Mouse (Mus musculus) stomach, postnatal 0 days (tissue): Measurements from ENCODE around the gene Akip1.

ENCODE experiments used
- CTCF ChIP-seq: IDR thresholded peaks from 2 replicates; pipeline ENCODE4 v1.5.1; 2016; ENCODE audit warnings: antibody characterized with exemption, low read depth, mild to moderate bottlenecking, moderate library complexity
- EP300 ChIP-seq: optimal IDR thresholded peaks from 2 replicates; pipeline ENCODE3; 2016; ENCODE audit warnings: antibody characterized with exemption

DNA sequence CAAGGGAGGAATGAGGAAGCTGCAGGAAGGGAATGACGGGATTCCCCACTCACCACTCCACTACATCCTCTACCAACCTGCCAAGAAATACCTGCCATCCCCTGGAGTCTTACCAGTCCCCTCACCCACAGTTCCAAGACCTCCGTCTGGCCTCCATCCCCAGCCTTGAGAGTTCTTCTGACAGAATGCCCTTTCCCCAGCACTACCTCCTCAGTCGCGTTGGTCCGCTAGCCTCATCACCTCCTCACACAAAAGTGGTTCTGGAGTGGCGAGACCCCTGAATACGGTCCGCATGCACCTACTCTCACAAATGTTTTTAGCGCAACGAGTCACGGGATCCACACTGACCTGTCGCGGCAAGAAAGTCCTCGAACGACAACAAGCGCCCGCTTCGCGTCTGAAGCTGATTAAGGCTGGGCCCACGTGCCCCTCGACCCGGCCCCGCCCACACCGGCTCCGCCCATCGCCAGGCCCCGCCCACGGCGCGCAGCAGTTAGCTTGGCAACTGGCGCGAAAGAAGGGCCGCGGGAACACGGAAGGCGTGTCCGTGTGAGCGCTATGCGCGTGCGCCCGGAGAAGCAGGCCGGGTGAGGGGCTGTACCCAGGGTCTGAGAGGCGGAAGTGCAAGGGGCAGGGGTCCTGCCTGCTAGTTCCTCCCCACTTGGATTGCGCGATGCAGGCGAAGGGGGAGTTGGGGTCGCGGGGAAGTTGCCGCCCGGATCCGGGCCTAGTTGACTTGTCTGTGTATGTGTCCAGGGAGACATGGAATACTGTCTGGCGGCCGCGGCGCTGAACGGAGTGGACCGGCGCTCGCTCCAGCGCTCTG, at the start of gene Akip1, which contains the start of gene St5:
- TF ChIP-seq CTCF (no peak), EP300 (no peak)
